Mouse (Mus musculus): ENCODE measurements around the gene Kctd21.

DNA sequence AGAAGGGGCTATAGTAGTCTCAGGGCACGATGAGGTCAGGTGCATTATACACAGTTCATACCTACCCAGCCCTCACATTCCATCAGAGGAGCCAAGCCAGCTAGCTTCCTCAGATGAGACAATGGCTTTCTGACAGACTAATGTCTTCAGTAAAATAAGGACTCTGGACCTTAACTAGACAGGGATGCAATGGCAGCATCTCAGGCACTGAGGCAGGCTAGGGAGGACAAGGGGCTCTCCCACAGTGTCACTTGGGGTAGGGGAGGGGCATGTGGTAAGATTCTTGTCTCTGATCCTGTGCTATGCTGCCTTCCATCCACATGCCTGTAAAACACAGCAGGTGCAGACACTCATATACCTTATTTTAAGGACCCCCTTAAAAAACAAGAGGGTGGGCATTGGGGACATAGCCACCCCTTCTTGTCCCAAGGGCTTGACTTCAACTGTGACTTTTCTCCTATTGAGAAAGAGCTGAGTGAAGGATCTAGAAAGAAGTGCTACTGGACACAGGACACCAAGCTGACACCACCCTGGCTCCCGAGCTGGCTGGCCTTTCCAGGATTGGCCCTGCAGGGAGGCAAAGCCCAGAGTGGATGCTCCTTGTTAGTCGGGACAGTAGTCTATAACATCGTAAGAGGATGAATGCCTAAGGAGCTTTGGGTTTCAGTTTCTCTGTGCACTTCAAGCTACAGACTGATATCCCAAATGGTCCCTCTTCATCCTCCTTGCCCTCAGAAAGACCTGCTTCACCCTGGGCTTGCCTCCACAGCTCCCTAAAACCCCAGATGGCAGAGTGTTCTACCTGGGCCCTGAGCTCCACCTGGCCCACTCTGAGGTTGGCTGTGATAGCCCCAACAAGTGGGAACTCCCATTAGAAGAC, 22.4 kb upstream of the Kctd21 start:
- no peak for TF ChIP-seq POLR2A (IDR thresholded peaks at IDR 0.05; ENCODE audit: insufficient read depth, low read depth, low read length)
- no peak for TF ChIP-seq CTCF (IDR thresholded peaks at IDR 0.05)
- no peak for TF ChIP-seq EP300 (IDR thresholded peaks at IDR 0.05; ENCODE audit: insufficient read depth, low read depth, low read length)
